Mouse (Mus musculus) gastrocnemius, postnatal 4 days (tissue): ENCODE measurements around the gene Hpca. TPM values are rescaled to one million over a fixed set of nuclear protein-coding genes. Genes with fewer than 3 reads are reported as not detected.

Experiments
- total RNA-seq, 2 experiments: library from RNA; stranded (reverse); gene quantifications; 2 replicates each; pipeline ENCODE4 v1.2.3; 2021

Hpca gene
- total RNA-seq, 2 experiments from 2014 or later = 0.52 to 1.1 TPM

Other genes starting within 250 kb of the Hpca start
- 1 to 10 TPM; 3.2 to 3.7 TPM for gene Trim62, start 238.5 kb downstream of the Hpca start, total RNA-seq
- 1 to 10 TPM; 7.0 to 7.2 TPM for gene Azin2, start 159.6 kb downstream of the Hpca start, total RNA-seq
- gene Ak2, start 130.1 kb downstream of the Hpca start, total RNA-seq = 10 to 100 TPM; 58.2 to 67.2 TPM
- gene Rnf19b, start 63.8 kb downstream of the Hpca start, total RNA-seq = 10 to 100 TPM; 16.0 to 18.0 TPM
- under 1 TPM in 1 of 2 experiments, not detected in 1; 0.73 TPM for gene Tmem54, start 16.5 kb downstream of the Hpca start, total RNA-seq
- 10 to 100 TPM; 52.3 to 54.3 TPM for gene Fndc5, start 15.0 kb upstream of the Hpca start, total RNA-seq
- 10 to 100 TPM; 20.4 to 21.7 TPM for gene S100pbp, start 67.7 kb upstream of the Hpca start, total RNA-seq
- 10 to 100 TPM; 47.6 to 50.1 TPM for gene Yars, start 67.7 kb upstream of the Hpca start, total RNA-seq
- 1 to 10 TPM; 8.2 to 9.7 TPM for gene C77080, start 139.4 kb upstream of the Hpca start, total RNA-seq
- 10 to 100 TPM; 77.8 to 78.7 TPM for gene Sync, start 165.6 kb upstream of the Hpca start, total RNA-seq
- 100 to 1,000 TPM; 166 to 179 TPM for gene Rbbp4, start 213.3 kb upstream of the Hpca start, total RNA-seq
- 10 to 100 TPM; 28.2 to 28.8 TPM for gene Zbtb8os, start 213.7 kb upstream of the Hpca start, total RNA-seq